Mouse (Mus musculus) kidney, postnatal 36 days (tissue): ENCODE data around the gene Fcho1.

Source experiments
- DNase-seq, 2 experiments: peaks; one replicate each; pipeline ENCODE4 v3.0.0; 2021 to 2022; ENCODE audit warnings: mixed read lengths in 2 of 2

Fcho1 gene

DNA sequence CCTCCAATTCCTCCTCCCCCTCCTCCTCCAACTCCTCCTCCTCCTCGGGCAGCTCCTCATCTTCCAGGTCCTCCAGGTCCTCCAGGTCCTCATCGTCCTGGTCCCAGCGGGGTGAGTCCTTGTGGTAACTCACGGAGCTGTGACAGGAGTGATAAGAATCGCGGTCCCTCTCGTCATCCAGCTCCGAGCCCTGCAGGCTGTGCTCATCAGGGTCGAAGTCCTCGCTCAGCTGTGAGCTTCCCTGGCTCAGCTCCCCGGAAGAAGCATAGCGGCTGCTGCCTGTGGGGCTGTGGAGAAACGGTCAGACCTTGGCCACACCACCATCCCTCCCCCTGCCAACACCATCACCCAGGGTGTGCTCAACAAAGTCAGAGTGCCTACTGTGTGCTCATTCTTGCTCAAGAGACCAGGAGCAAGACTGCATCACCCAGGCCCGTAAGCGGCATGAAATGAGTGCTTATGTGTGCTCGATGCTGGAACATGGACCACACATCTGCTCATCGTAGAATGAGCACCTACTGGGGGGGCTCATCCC lies 66.9 kb downstream of the Fcho1 start:
- peak; percentile 30 to 60 for DNase-seq
